Mouse (Mus musculus): ENCODE measurements at regions not wholly inside any gene's neighbourhood (a gene's known extent, or its start where the extent isn't known, plus 50 kb on each side); places are given as distances from the start of the nearest gene placed in this dataset.

DNA sequence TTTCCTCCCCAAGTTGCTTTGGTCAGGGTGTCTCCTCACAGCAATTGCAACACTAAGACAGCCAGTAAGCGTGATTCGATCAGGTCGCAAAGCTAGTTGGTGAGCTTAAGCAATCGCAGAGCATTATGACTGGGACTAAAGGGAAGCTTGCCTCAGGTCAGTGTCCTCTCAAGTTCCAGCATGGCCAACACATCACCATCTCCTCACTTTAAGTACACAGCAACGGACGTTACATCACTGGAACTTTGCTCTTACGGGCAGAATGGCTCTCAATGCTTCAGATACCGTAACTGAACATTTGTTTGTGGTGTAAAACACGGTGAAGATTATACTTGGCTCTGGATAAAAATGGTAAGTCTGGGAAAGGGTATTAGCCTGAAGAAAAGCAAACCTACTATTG lies 106.7 kb downstream of the Sptssa start:
- no peaks in the 10 kb centered on the region; the same call in 1 of the 2 replicates for H3K27me3 ChIP-seq (ENCODE audit: insufficient read depth, low read length)

DNA sequence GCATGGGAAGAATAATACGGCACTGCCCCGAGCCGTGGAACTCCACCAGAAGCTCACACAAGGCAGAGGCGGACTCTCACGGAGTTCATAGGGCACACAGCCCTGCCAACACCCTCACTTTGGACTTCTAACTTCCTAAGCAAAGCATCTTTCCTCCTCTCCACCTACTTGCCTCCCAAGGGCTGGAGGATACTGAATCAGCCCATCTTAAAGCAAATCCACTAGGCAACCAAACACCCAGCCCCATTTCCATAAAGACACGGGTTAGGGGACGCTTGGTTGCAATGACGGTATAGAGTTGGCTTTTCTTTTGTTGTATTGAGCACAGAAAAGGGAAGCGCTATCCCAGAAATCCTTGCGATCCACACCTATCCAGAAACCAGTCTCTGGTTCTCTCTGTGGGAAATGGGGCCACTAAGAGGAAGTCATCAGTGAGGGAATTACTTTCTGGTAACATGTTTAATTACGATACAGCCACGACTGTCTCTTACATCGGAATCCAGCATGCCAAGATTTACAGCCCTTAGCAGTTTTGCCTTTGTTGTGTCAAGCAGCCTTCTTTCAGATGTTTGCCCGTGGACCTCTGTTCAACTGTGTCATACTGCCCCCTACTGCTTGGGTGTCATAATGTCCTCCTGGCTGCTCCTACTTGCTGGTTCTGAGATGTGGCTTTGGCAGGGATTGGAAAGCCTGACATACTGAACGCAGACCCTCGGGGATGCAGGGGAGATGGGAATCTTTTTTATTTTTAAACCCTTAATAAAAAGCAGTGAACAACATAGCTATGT lies 110.4 kb downstream of the Sptssa start:
- H3K4me1 ChIP-seq (replicated peaks; ENCODE audit: low read depth, low read length) = peaks cover 21% of the 10 kb centered on the region
- H3K27me3 ChIP-seq (ENCODE audit: insufficient read depth, low read length) = no peaks in the 10 kb centered on the region; the same call in 1 of the 2 replicates
- peak overlapping the region; percentile 17; the same call in 1 of the 2 replicates for H3K4me3 ChIP-seq (replicated peaks; ENCODE audit: low read length)
- H3K36me3 ChIP-seq (ENCODE audit: insufficient read depth, low read length) = no peaks in the 10 kb centered on the region
- TF ChIP-seq CTCF (conservative IDR thresholded peaks at IDR 0.05; ENCODE audit: low read length) = peak; percentile 58
- TF ChIP-seq POU5F1 (IDR thresholded peaks at IDR 0.05; ENCODE audit: borderline replicate concordance, low read length) = no peak
- H3K9me3 ChIP-seq (ENCODE audit: low read length) = 0 out of 2 replicates have a peak, but pooled peaks cover 3% of the 10 kb centered on the region

More for the DNA sequence above, 106.7 kb downstream of the Sptssa start:
- peaks cover 5% of the 10 kb centered on the region; the same call in 1 of the 2 replicates for H3K9me3 ChIP-seq (ENCODE audit: low read length)
- H3K4me3 ChIP-seq (replicated peaks; ENCODE audit: low read length) = no peak overlapping the region
- TF ChIP-seq CTCF (conservative IDR thresholded peaks at IDR 0.05; ENCODE audit: low read length) (no peak), POU5F1 (IDR thresholded peaks at IDR 0.05; ENCODE audit: borderline replicate concordance, low read length) (no peak), NANOG (IDR thresholded peaks at IDR 0.05; ENCODE audit: borderline replicate concordance, low read length) (no peak)
- H3K4me1 ChIP-seq (replicated peaks; ENCODE audit: low read depth, low read length) = peaks cover 17% of the 10 kb centered on the region
- no peaks in the 10 kb centered on the region for H3K36me3 ChIP-seq (ENCODE audit: insufficient read depth, low read length)

DNA sequence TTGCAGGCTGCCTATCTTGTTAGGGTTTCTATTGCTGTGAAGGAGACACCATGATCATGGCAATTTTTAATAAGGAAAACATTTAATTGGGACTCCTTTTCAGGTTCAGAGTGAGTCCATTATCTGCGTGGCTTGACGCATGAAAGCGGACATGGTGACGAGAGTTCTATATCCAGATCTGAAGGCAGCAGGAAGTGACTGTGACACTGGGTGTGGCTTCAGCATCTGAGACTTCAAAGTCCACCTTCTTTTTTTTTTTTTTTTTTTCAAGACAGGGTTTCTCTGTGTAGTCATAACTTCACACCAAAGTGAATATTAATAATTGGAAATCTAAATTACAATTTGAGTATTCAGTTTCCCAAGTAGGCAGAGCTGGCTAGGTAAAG lies 118.1 kb downstream of the Sptssa start:
- Histone ChIP-seq H3K27me3 (ENCODE audit: insufficient read depth, low read length) (no peaks in the 10 kb centered on the region), H3K36me3 (ENCODE audit: insufficient read depth, low read length) (no peaks in the 10 kb centered on the region), H3K9me3 (ENCODE audit: low read length) (0 out of 2 replicates have a peak, but pooled peaks cover 3% of the 10 kb centered on the region), H3K4me3 (replicated peaks; ENCODE audit: low read length) (no peak overlapping the region), H3K4me1 (replicated peaks; ENCODE audit: low read depth, low read length) (no peaks in the 10 kb centered on the region)
- no peak for TF ChIP-seq CTCF (conservative IDR thresholded peaks at IDR 0.05; ENCODE audit: low read length)
- TF ChIP-seq NANOG (IDR thresholded peaks at IDR 0.05; ENCODE audit: borderline replicate concordance, low read length) = no peak
- no peak for TF ChIP-seq POU5F1 (IDR thresholded peaks at IDR 0.05; ENCODE audit: borderline replicate concordance, low read length)

DNA sequence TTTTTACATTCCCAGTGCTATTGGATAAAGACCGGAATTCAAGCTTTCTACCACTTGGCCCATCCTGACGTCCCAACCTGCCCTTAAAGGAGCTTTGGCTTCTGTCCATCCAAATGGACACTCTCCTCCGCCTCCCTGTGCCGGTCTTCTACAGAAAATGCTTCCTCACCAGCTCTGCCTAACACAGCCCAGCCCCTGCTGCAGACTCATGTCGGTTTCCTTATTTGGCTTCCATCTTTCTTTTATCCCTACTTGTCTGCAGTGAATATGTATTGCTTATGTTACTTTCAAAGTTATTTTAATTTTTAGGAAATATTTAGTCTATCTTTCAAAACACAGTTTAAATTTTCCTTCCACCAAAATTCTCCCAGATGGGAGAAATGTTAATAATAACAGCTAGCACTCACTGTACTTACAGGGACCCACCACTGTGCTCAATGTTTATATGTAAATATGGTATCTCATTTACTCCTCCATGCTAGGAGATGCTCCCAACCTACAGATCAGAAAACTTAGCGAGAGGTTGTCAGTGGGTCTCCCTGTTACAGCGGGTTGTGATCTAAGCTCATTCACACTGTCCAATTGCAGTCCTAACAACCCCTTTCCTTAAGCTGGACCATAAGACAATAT lies 118.6 kb downstream of the Sptssa start:
- TF ChIP-seq POU5F1 (IDR thresholded peaks at IDR 0.05; ENCODE audit: borderline replicate concordance, low read length) (no peak), NANOG (IDR thresholded peaks at IDR 0.05; ENCODE audit: borderline replicate concordance, low read length) (no peak), CTCF (conservative IDR thresholded peaks at IDR 0.05; ENCODE audit: low read length) (no peak)
- H3K4me1 ChIP-seq (replicated peaks; ENCODE audit: low read depth, low read length) = no peaks in the 10 kb centered on the region
- H3K36me3 ChIP-seq (ENCODE audit: insufficient read depth, low read length) = no peaks in the 10 kb centered on the region
- H3K27me3 ChIP-seq (ENCODE audit: insufficient read depth, low read length) = no peaks in the 10 kb centered on the region
- no peak overlapping the region for H3K4me3 ChIP-seq (replicated peaks; ENCODE audit: low read length)
- 0 out of 2 replicates have a peak, but pooled peaks cover 3% of the 10 kb centered on the region for H3K9me3 ChIP-seq (ENCODE audit: low read length)

DNA sequence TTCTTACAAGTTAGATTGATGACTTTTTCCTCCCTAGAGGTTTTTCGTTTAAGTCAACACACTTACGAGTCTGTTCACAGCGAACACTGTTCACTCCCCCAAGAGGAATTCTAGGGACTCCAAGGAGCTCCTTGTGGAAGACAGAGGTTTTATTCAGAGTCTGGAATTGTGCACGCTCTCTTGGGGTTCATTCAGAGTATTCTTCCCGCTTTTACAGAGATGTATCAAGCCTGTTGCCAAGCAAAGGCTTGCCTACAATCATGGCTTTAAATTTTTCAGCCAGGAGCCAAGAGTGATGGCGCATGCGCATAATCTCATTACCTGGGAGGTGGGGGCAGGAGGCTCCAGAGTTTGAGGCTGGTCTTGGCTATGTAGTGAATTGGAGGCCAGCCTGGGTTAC lies 119.4 kb downstream of the Sptssa start:
- Histone ChIP-seq H3K36me3 (ENCODE audit: insufficient read depth, low read length) (no peaks in the 10 kb centered on the region), H3K9me3 (ENCODE audit: low read length) (0 out of 2 replicates have a peak, but pooled peaks cover 3% of the 10 kb centered on the region), H3K4me3 (replicated peaks; ENCODE audit: low read length) (no peak overlapping the region), H3K27me3 (ENCODE audit: insufficient read depth, low read length) (no peaks in the 10 kb centered on the region), H3K4me1 (replicated peaks; ENCODE audit: low read depth, low read length) (no peaks in the 10 kb centered on the region)
- no peak for TF ChIP-seq NANOG (IDR thresholded peaks at IDR 0.05; ENCODE audit: borderline replicate concordance, low read length)
- no peak for TF ChIP-seq POU5F1 (IDR thresholded peaks at IDR 0.05; ENCODE audit: borderline replicate concordance, low read length)
- no peak for TF ChIP-seq CTCF (conservative IDR thresholded peaks at IDR 0.05; ENCODE audit: low read length)

DNA sequence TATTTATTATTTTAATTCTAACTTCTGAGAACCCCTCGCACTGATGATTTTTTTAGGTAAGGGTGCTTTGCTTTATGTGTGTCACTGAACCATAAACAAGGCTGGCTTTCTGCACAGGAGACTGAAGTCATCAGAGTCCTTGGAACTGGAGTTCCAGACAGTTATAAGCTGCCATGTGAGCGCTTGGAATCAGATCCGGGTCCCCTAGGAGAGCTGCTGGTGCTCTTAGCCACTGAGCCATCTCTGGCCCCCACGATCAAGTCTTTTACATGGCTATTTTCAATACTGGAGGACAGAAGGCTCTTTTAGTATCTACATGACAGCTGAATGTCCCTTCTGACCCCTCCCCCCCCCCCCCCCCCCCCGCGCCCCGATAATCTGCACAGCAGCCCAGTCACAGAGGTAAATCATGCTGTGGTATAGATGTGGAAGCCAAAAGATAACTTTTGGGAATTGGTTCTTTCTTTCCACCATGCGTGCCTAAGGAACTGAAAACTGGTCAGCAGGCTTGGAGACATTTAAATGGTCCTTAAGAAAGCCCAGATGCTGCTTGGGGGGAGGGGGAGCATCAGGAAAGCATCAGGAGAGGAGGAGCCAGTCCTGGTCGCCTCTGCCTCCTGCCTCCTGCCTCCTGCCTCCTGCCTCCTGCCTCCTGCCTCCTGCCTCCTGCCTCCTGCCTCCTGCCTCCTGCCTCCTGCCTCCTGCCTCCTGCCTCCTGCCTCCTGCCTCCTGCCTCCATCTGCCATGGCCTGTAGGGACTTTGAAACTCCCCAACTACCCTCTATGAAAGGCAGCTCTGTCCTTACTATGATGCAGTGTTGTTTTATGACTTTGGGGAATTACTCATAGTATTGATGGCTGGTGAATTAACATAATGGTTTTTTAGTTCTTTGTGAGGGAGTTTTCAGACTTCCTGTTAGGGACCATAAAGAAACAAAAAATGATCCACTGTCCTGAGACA lies 120.5 kb downstream of the Sptssa start:
- Histone ChIP-seq H3K27me3 (ENCODE audit: insufficient read depth, low read length) (no peaks in the 10 kb centered on the region), H3K4me3 (replicated peaks; ENCODE audit: low read length) (no peak overlapping the region), H3K4me1 (replicated peaks; ENCODE audit: low read depth, low read length) (no peaks in the 10 kb centered on the region), H3K9me3 (ENCODE audit: low read length) (no peaks in the 10 kb centered on the region), H3K36me3 (ENCODE audit: insufficient read depth, low read length) (no peaks in the 10 kb centered on the region)
- TF ChIP-seq CTCF (conservative IDR thresholded peaks at IDR 0.05; ENCODE audit: low read length) (no peak), NANOG (IDR thresholded peaks at IDR 0.05; ENCODE audit: borderline replicate concordance, low read length) (no peak), POU5F1 (IDR thresholded peaks at IDR 0.05; ENCODE audit: borderline replicate concordance, low read length) (no peak)

DNA sequence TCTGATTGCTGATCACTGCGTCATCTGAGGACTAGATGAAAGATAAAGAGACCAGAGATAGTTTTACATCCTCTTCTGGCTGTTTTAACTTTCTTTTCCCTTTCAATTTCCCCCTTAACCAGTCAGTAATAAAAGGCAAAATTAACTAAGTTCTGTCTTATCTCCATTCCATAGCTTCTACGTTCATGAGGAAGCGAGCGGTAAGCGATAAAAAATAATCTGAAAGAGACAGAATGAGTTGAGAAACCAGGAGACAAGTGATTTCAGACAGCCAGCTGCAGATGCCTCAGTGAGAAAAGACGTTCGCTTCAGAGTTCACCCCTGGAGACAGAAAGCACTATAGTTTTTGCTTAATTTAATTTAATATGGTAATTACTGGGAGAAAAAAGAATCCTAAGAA lies 121.5 kb downstream of the Sptssa start:
- TF ChIP-seq POU5F1 (IDR thresholded peaks at IDR 0.05; ENCODE audit: borderline replicate concordance, low read length) (no peak), NANOG (IDR thresholded peaks at IDR 0.05; ENCODE audit: borderline replicate concordance, low read length) (no peak), CTCF (conservative IDR thresholded peaks at IDR 0.05; ENCODE audit: low read length) (no peak)
- no peaks in the 10 kb centered on the region for H3K4me1 ChIP-seq (replicated peaks; ENCODE audit: low read depth, low read length)

DNA sequence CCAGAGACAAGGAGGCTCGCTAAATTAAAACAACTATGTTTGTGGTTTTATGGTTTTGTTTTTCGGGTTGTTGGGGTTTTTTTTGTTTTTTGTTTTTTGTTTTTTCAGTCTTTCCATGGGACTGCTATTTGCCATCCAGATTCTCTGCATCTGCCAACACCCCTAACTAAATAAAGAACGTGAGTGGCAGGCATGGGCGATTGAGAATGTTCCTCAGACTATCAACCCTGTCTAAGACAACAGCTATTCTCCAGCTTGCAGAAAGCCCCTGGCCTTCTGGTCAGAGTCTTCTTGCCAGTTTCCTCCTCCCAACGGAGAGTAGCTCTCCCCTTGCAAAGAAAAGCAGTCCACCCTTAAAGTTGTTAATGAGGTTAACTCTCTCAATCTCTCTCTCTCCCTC lies 123.2 kb downstream of the Sptssa start:
- H3K9me3 ChIP-seq (ENCODE audit: low read length) = no peaks in the 10 kb centered on the region
- no peaks in the 10 kb centered on the region for H3K36me3 ChIP-seq (ENCODE audit: insufficient read depth, low read length)
- no peak overlapping the region for H3K4me3 ChIP-seq (replicated peaks; ENCODE audit: low read length)
- no peaks in the 10 kb centered on the region for H3K4me1 ChIP-seq (replicated peaks; ENCODE audit: low read depth, low read length)
- no peak for TF ChIP-seq POU5F1 (IDR thresholded peaks at IDR 0.05; ENCODE audit: borderline replicate concordance, low read length)
- TF ChIP-seq CTCF (conservative IDR thresholded peaks at IDR 0.05; ENCODE audit: low read length) = no peak
- no peak for TF ChIP-seq NANOG (IDR thresholded peaks at IDR 0.05; ENCODE audit: borderline replicate concordance, low read length)
- peaks cover 7% of the 10 kb centered on the region for H3K27me3 ChIP-seq (ENCODE audit: insufficient read depth, low read length)

More for the DNA sequence above, 121.5 kb downstream of the Sptssa start:
- Histone ChIP-seq H3K36me3 (ENCODE audit: insufficient read depth, low read length) (no peaks in the 10 kb centered on the region), H3K9me3 (ENCODE audit: low read length) (no peaks in the 10 kb centered on the region), H3K27me3 (ENCODE audit: insufficient read depth, low read length) (peaks cover 3% of the 10 kb centered on the region), H3K4me3 (replicated peaks; ENCODE audit: low read length) (no peak overlapping the region)

All from E14TG2a.4 (cell line).